Mouse (Mus musculus): Measurements from ENCODE around the gene Dscaml1.

GRCm38 (mm10) chr9:45573493-45573815 lies 147.0 kb downstream of the Dscaml1 start:
- TF ChIP-seq POLR2A (IDR thresholded peaks at IDR 0.05; ENCODE audit: low read depth, low read length) (no peak), CTCF (conservative IDR thresholded peaks at IDR 0.05; ENCODE audit: insufficient read depth, insufficient read length, low read depth, low read length) (no peak)

Measured in kidney, adult 2 months (tissue).